Mouse (Mus musculus) cortical plate, adult 2 months (tissue): Measurements from ENCODE around the gene R3hdm2.

Experiments
- CTCF ChIP-seq: fragments of 200-500 bp; IDR thresholded peaks from 2 replicates; pipeline ENCODE4 v1.5.1; 2011; ENCODE audit warnings: mild to moderate bottlenecking, control low read depth, low read length; ENCODE audit not compliant: insufficient read depth; ENCODE audit errors: extremely low read depth
- POLR2A ChIP-seq: fragments of 200-500 bp; IDR thresholded peaks from 2 replicates; pipeline ENCODE4 v1.6.1; 2011; ENCODE audit warnings: mild to moderate bottlenecking, low read length, control low read depth; ENCODE audit not compliant: insufficient read depth; ENCODE audit errors: extremely low read depth

GRCm38 (mm10) chr10:127526048-127526447 is 145.9 kb downstream of the R3hdm2 start:
- TF ChIP-seq CTCF (no peak), POLR2A (no peak)
